Mouse (Mus musculus) liver, adult 2 months (tissue): ENCODE measurements at regions not wholly inside any gene's neighbourhood (a gene's known extent, or its start where the extent isn't known, plus 50 kb on each side); places are given as distances from the start of the nearest gene placed in this dataset.

ENCODE experiments used
- CTCF ChIP-seq: fragments of 200-500 bp; IDR thresholded peaks from 2 replicates; pipeline ENCODE4 v1.5.1; 2011; ENCODE audit warnings: low read depth, low read length, control low read depth
- POLR2A ChIP-seq: fragments of 200-500 bp; IDR thresholded peaks from 2 replicates; pipeline ENCODE4 v1.6.1; 2011; ENCODE audit warnings: low read length, control low read depth; ENCODE audit not compliant: insufficient read depth; ENCODE audit errors: extremely low read depth

DNA sequence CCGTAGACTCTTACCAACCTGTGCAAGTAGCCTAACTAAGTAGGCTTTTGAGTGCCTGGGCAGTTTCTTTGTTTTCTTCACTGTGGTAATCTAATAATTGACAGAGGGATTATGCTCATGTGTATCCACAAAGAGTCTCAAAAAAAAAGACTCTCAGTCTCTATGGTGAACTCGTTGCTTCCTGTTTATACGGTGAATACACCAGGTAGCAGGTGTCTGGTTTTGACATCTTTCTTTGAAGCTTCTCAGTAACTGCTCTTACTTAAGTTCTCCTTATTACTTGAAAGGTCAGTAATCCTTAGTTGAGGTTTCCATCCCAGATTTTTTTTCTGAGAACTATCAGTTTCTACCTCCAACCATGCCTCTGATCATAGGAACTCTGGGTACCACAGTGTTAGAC is 188.9 kb upstream of the Gm11114 start:
- TF ChIP-seq POLR2A (no peak), CTCF (no peak)
